Mouse (Mus musculus) liver, adult 2 months (tissue): ENCODE measurements at regions not wholly inside any gene's neighbourhood (a gene's known extent, or its start where the extent isn't known, plus 50 kb on each side); places are given as distances from the start of the nearest gene placed in this dataset.

Experiments used
- DNase-seq: peaks from one replicate; pipeline ENCODE4 v3.0.0-alpha.2; 2011; ENCODE audit warnings: low read depth, low spot score; ENCODE audit errors: extremely low read depth
- H3K27ac ChIP-seq: fragments of 200-500 bp; replicated peaks from 2 replicates; pipeline ENCODE4 v1.5.1; 2012; ENCODE audit warnings: low read depth, mild to moderate bottlenecking, control low read depth, inconsistent platforms, low read length; ENCODE audit not compliant: insufficient read depth
- H3K27me3 ChIP-seq: fragments of 200-500 bp; 2 replicates; pipeline ENCODE4 v1.6.1; 2012; ENCODE audit warnings: mild to moderate bottlenecking, moderate library complexity, low read length, inconsistent platforms; ENCODE audit not compliant: control insufficient read depth, insufficient read depth
- H3K36me3 ChIP-seq: fragments of 200-500 bp; 2 replicates; pipeline ENCODE4 v1.6.1; 2012; ENCODE audit warnings: low read length, inconsistent platforms; ENCODE audit not compliant: control insufficient read depth, insufficient read depth
- H3K4me1 ChIP-seq: fragments of 200-500 bp; 2 replicates; pipeline ENCODE4 v1.6.1; 2011; ENCODE audit warnings: low read length; ENCODE audit not compliant: control insufficient read depth, insufficient read depth
- H3K4me3 ChIP-seq: fragments of 200-500 bp; 2 replicates; pipeline ENCODE4 v1.5.1; 2011; ENCODE audit warnings: low read depth, mild to moderate bottlenecking, control low read depth, low read length, moderate library complexity; ENCODE audit not compliant: insufficient read depth
- H3K79me2 ChIP-seq: fragments of 200-500 bp; 2 replicates; pipeline ENCODE4 v1.6.1; 2012; ENCODE audit warnings: inconsistent platforms, mild to moderate bottlenecking, low read length, moderate library complexity; ENCODE audit not compliant: control insufficient read depth, insufficient read depth
- H3K9ac ChIP-seq: fragments of 200-500 bp; 2 replicates; pipeline ENCODE4 v1.6.1; 2012; ENCODE audit warnings: low read depth, mild to moderate bottlenecking, control low read depth, inconsistent platforms, low read length
- CTCF ChIP-seq: fragments of 200-500 bp; IDR thresholded peaks from 2 replicates; pipeline ENCODE4 v1.5.1; 2011; ENCODE audit warnings: low read depth, low read length, control low read depth
- POLR2A ChIP-seq: fragments of 200-500 bp; IDR thresholded peaks from 2 replicates; pipeline ENCODE4 v1.6.1; 2011; ENCODE audit warnings: low read length, control low read depth; ENCODE audit not compliant: insufficient read depth; ENCODE audit errors: extremely low read depth
- WGBS: fragments of 180-500 bp; shearing (Covaris S2); methylation state at CpG from one replicate; pipeline ENCODE4 v1.1.7; 2018; 5-methylcytosine and 5-hydroxymethylcytosine counted together

GRCm38 (mm10) chr8:6227901-6228300 is 1122.8 kb upstream of the Slc10a2 start:
- WGBS, result 88% methylated on average over 1 of the region's 1 CpGs
- H3K36me3 ChIP-seq, result no peaks in the 10 kb centered on the region
- no peaks in the 10 kb centered on the region for H3K79me2 ChIP-seq
- H3K27ac ChIP-seq, result no peak overlapping the region
- H3K4me1 ChIP-seq, result no peaks in the 10 kb centered on the region
- H3K9ac ChIP-seq, result no peak overlapping the region
- no peak overlapping the region for H3K4me3 ChIP-seq
- no peak for DNase-seq
- no peaks in the 10 kb centered on the region for H3K27me3 ChIP-seq
- TF ChIP-seq POLR2A, result no peak
- no peak for TF ChIP-seq CTCF

- Histone ChIP-seq H3K36me3 (no peaks in the 10 kb centered on the region), H3K79me2 (no peaks in the 10 kb centered on the region), H3K27me3 (no peaks in the 10 kb centered on the region), H3K27ac (no peak overlapping the region), H3K4me1 (no peaks in the 10 kb centered on the region), H3K4me3 (no peak overlapping the region), H3K9ac (no peak overlapping the region)
- no peak for TF ChIP-seq CTCF
- no peak for TF ChIP-seq POLR2A
- WGBS, result 59% methylated on average over 1 of the region's 1 CpGs
- no peak for DNase-seq
Observed at GRCm38 (mm10) chr8:6225194-6225593, 1120.0 kb upstream of the Slc10a2 start.

- H3K36me3 ChIP-seq, result no peaks in the 10 kb centered on the region
- no peaks in the 10 kb centered on the region for H3K79me2 ChIP-seq
- no peak overlapping the region for H3K27ac ChIP-seq
- DNase-seq, result no peak
- no peak overlapping the region for H3K9ac ChIP-seq
- WGBS, result 66% methylated on average over 2 of the region's 2 CpGs
- H3K4me1 ChIP-seq, result no peaks in the 10 kb centered on the region
- no peak for TF ChIP-seq POLR2A
- TF ChIP-seq CTCF, result no peak
- H3K27me3 ChIP-seq, result no peaks in the 10 kb centered on the region
- H3K4me3 ChIP-seq, result no peak overlapping the region
Observed at GRCm38 (mm10) chr8:6207617-6208349, 1102.6 kb upstream of the Slc10a2 start.

GRCm38 (mm10) chr8:6204051-6204745 is 1099.0 kb upstream of the Slc10a2 start:
- TF ChIP-seq CTCF (no peak), POLR2A (no peak)
- Histone ChIP-seq H3K4me1 (no peaks in the 10 kb centered on the region), H3K4me3 (no peak overlapping the region), H3K27ac (no peak overlapping the region), H3K36me3 (no peaks in the 10 kb centered on the region), H3K79me2 (no peaks in the 10 kb centered on the region), H3K9ac (no peak overlapping the region), H3K27me3 (no peaks in the 10 kb centered on the region)
- WGBS, result 64% methylated on average over 3 of the region's 3 CpGs
- DNase-seq, result no peak

- 77% methylated on average over 2 of the region's 2 CpGs for WGBS
- no peak for TF ChIP-seq CTCF
- no peak for TF ChIP-seq POLR2A
- Histone ChIP-seq H3K79me2 (no peaks in the 10 kb centered on the region), H3K9ac (no peak overlapping the region), H3K4me3 (no peak overlapping the region), H3K27me3 (no peaks in the 10 kb centered on the region), H3K36me3 (no peaks in the 10 kb centered on the region), H3K27ac (no peak overlapping the region), H3K4me1 (no peaks in the 10 kb centered on the region)
- no peak for DNase-seq
Observed at GRCm38 (mm10) chr8:6191431-6191830, 1086.3 kb upstream of the Slc10a2 start.

- DNase-seq, result no peak
- TF ChIP-seq CTCF (no peak), POLR2A (no peak)
- H3K36me3 ChIP-seq, result no peaks in the 10 kb centered on the region
- H3K4me1 ChIP-seq, result no peaks in the 10 kb centered on the region
- no peak overlapping the region for H3K27ac ChIP-seq
- no peak overlapping the region for H3K4me3 ChIP-seq
- H3K9ac ChIP-seq, result no peak overlapping the region
- no peaks in the 10 kb centered on the region for H3K27me3 ChIP-seq
- WGBS, result 58% methylated on average over 2 of the region's 2 CpGs
- no peaks in the 10 kb centered on the region for H3K79me2 ChIP-seq
Observed at GRCm38 (mm10) chr8:6188422-6188821, 1083.3 kb upstream of the Slc10a2 start.
